Mouse (Mus musculus): ENCODE results near the gene Dpp6. TPM values are rescaled to one million over a fixed set of nuclear protein-coding genes. Genes with fewer than 3 reads are reported as not detected.

Gene Dpp6
- polyA plus RNA-seq, 1 experiment from 2014 or later, result 0.31 TPM

DNA sequence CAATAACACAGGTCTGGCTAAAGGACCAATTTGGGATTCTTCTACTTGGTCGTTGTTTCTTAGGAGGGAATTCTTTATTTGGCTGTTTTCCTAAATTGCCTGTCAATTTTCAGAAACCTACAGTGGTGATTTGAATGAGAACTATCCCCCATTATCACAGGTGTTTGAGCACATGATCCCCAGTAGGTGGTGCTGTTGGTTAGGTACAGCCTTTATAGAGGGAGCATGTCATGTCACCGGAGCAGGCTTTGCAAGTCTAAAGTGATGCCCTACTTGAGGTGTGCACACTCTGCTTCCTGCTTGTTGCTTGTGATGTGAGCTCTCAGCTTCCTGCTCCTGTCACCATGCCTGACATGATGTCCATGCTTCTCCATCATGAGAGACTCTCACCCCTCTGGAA is 870.3 kb downstream of the Dpp6 start:
- Histone ChIP-seq H3K4me1 (replicated peaks) (no peaks in the 10 kb centered on the region), H3K27ac (no peak overlapping the region), H3K36me3 (no peaks in the 10 kb centered on the region), H3K27me3 (no peaks in the 10 kb centered on the region), H3K9me3 (replicated peaks) (no peaks in the 10 kb centered on the region), H3K9ac (no peak overlapping the region), H3K4me3 (replicated peaks) (no peak overlapping the region), H3K4me2 (no peak overlapping the region)
- WGBS (ENCODE audit: insufficient replicate concordance), result 66% methylated on average over 2 of the region's 2 CpGs
- DNase-seq, result no peak
- no peak for ATAC-seq (ENCODE audit: low read depth)

- no peak overlapping the region for H3K4me3 ChIP-seq (replicated peaks)
- ATAC-seq (ENCODE audit: low read depth), result no peak
- H3K4me1 ChIP-seq (replicated peaks), result peaks cover 20% of the 10 kb centered on the region
- H3K4me2 ChIP-seq, result no peak overlapping the region
- no peak overlapping the region for H3K9ac ChIP-seq
- H3K27ac ChIP-seq, result no peak overlapping the region
- no peaks in the 10 kb centered on the region for H3K9me3 ChIP-seq (replicated peaks)
- 78% methylated on average over 6 of the region's 6 CpGs for WGBS (ENCODE audit: insufficient replicate concordance)
- no peak for DNase-seq
- H3K27me3 ChIP-seq, result no peaks in the 10 kb centered on the region
- no peaks in the 10 kb centered on the region for H3K36me3 ChIP-seq
These were observed 885.5 kb downstream of the Dpp6 start for GRCm38 (mm10) chr5:27702482-27702881.

DNA sequence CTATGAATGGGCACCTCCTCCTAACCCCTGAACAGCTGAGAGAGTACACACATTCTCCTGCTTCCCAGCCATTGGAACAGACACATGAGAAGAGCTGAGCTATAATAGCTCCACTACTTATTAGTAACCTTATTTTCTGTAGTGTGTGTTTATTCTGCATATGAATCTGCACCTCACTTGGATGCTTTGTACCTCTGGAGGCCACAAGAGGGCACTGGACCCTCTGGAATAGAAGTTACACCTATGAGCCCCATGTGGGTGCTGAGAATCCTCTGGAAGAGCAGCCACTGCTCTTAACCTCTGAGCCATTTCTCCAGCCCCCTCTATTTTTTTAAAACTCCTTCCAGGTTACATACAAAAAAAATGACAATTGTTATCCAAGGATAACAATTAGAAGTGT is 888.0 kb downstream of the Dpp6 start:
- no peaks in the 10 kb centered on the region for H3K27me3 ChIP-seq
- no peak overlapping the region for H3K4me2 ChIP-seq
- H3K4me3 ChIP-seq (replicated peaks), result no peak overlapping the region
- no peak overlapping the region for H3K9ac ChIP-seq
- H3K36me3 ChIP-seq, result no peaks in the 10 kb centered on the region
- no peak overlapping the region for H3K27ac ChIP-seq
- ATAC-seq (ENCODE audit: low read depth) (no peak), DNase-seq (no peak)
- peaks cover 45% of the 10 kb centered on the region for H3K4me1 ChIP-seq (replicated peaks)
- no peaks in the 10 kb centered on the region for H3K9me3 ChIP-seq (replicated peaks)

DNA sequence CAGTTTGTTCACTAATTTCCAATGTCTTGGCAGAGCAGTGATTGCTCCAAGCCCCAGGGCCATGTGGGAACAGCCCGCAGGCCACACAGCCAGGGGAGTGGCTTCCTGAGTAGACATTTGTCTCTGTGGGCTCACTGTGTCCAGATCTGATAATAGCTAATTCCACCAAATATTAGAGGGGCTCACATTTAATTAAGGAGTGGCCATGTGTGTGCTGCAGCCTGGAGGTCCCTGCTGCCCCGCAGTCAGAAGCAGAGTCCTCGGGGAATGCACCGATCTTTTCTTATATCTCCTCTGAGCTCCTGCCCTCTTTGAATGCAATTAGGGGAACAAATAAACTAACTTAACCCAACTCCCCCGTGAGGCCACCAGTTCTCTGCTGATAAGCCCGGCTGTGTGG is 889.5 kb downstream of the Dpp6 start:
- DNase-seq (no peak), ATAC-seq (ENCODE audit: low read depth) (no peak)
- peaks cover 4% of the 10 kb centered on the region; the same call in 1 of the 2 replicates for H3K27me3 ChIP-seq
- WGBS (ENCODE audit: insufficient replicate concordance), result 36% methylated on average over 6 of the region's 6 CpGs
- H3K27ac ChIP-seq, result peak overlapping the region; percentile 90
- peaks cover 59% of the 10 kb centered on the region for H3K4me1 ChIP-seq (replicated peaks)
- H3K4me2 ChIP-seq, result no peak overlapping the region
- H3K4me3 ChIP-seq (replicated peaks), result no peak overlapping the region
- H3K9ac ChIP-seq, result no peak overlapping the region
- H3K36me3 ChIP-seq, result no peaks in the 10 kb centered on the region
- no peaks in the 10 kb centered on the region for H3K9me3 ChIP-seq (replicated peaks)

GRCm38 (mm10) chr5:27707283-27707682 is 890.3 kb downstream of the Dpp6 start:
- Histone ChIP-seq H3K9me3 (replicated peaks) (no peaks in the 10 kb centered on the region), H3K9ac (peak overlapping the region; percentile 64), H3K27ac (peak overlapping the region; percentile 90), H3K36me3 (no peaks in the 10 kb centered on the region), H3K27me3 (peaks cover 10% of the 10 kb centered on the region; the same call in 1 of the 2 replicates), H3K4me2 (peak overlapping the region; percentile 71), H3K4me3 (replicated peaks) (no peak overlapping the region), H3K4me1 (replicated peaks) (peaks cover 59% of the 10 kb centered on the region)
- ATAC-seq (ENCODE audit: low read depth), result peak; percentile 84
- peak; percentile 26 for DNase-seq

DNA sequence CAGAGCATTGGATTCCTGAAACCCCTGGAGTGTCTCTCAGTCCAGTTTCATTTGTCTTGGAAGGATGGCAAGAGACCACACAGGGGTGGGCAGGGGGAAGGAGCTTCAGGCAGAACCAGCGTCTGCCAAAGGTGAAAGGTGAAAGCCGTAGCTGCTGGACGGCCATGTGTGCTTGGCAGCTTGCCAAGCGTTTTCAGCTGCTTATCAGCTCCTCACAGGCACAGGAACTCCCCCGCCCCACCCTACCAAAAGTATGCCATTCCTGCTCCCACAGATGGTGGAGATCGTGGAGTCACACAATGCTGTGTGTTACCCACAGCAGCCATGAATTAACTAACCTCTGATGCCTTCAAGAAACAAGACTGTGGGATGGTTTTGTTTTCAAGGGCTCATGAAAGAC is 891.2 kb downstream of the Dpp6 start:
- Histone ChIP-seq H3K27ac (peak overlapping the region; percentile 90), H3K4me2 (peak overlapping the region; percentile 71), H3K4me3 (replicated peaks) (peak overlapping the region; percentile 33), H3K27me3 (peaks cover 15% of the 10 kb centered on the region; the same call in 1 of the 2 replicates), H3K4me1 (replicated peaks) (peaks cover 59% of the 10 kb centered on the region), H3K9ac (peak overlapping the region; percentile 64), H3K9me3 (replicated peaks) (no peaks in the 10 kb centered on the region), H3K36me3 (no peaks in the 10 kb centered on the region)
- DNase-seq, result peak; percentile 72
- 1% methylated on average over 6 of the region's 6 CpGs for WGBS (ENCODE audit: insufficient replicate concordance)
- peak; percentile 87 for ATAC-seq (ENCODE audit: low read depth)

DNA sequence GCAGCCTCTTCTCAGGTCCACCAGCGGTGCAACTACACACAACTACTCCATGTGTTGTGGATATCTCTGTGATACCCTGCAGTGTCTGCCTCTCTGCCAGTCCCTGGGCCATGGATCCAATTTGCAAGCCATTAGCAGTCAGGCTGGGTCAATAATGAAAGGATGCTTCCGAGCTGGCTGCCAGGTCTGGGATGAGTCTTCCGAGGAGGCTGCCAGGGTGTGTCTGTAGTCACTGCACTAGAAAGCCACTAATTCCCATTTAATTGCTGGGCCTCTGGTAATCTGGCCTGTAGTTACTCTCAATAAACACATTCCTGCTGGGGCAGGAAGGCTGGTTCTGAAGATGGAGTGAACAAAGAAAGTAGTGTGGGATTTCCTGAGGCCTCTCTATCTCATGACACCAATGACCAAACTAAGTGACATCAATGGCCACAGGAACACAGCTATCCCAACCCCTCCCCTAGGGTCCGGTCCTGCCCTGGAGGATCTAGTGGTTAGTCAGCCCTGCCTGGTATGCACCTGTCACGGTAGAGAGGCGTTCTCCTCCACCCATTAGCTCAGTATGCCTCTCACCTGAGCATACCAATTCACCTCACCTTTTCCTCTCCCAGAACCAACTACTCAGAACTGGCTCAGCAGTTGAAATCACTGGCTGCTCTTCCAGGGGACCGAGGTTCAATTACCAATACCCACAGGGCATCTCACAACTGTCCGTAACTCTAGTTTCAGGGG is 894.6 kb downstream of the Dpp6 start:
- no peak overlapping the region for H3K27ac ChIP-seq
- no peaks in the 10 kb centered on the region for H3K9me3 ChIP-seq (replicated peaks)
- WGBS (ENCODE audit: insufficient replicate concordance), result 68% methylated on average over 8 of the region's 8 CpGs
- H3K36me3 ChIP-seq, result no peaks in the 10 kb centered on the region
- peaks cover 48% of the 10 kb centered on the region for H3K4me1 ChIP-seq (replicated peaks)
- ATAC-seq (ENCODE audit: low read depth), result no peak
- H3K27me3 ChIP-seq, result peaks cover 26% of the 10 kb centered on the region; the same call in 1 of the 2 replicates
- H3K9ac ChIP-seq, result no peak overlapping the region
- no peak overlapping the region for H3K4me2 ChIP-seq
- no peak overlapping the region for H3K4me3 ChIP-seq (replicated peaks)
- DNase-seq, result no peak

DNA sequence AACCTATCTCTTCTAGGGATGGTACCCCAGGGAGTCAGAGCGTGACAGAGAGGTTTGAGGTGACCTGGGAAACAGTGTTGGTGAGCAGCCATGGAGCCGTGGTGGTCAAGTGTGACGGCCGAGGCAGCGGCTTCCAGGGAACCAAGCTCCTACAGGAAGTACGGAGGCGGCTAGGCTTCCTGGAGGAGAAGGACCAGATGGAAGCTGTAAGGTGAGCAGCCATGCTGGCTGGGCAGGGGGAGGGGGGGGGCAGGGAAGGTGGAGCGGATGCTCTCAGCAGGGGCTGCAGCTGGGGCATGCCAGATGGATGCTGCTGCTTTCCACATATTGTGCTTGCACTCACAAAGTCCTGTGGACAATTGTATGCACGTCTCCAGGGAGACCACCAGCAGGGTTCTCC is 897.4 kb downstream of the Dpp6 start:
- DNase-seq (no peak), ATAC-seq (ENCODE audit: low read depth) (no peak)
- Histone ChIP-seq H3K27ac (no peak overlapping the region), H3K4me1 (replicated peaks) (peaks cover 20% of the 10 kb centered on the region), H3K27me3 (peaks cover 26% of the 10 kb centered on the region; the same call in 1 of the 2 replicates), H3K9me3 (replicated peaks) (no peaks in the 10 kb centered on the region), H3K36me3 (no peaks in the 10 kb centered on the region), H3K4me2 (no peak overlapping the region), H3K9ac (no peak overlapping the region), H3K4me3 (replicated peaks) (no peak overlapping the region)
- 57% methylated on average over 9 of the region's 9 CpGs for WGBS (ENCODE audit: insufficient replicate concordance)

- no peak overlapping the region for H3K4me3 ChIP-seq (replicated peaks)
- 70% methylated on average over 4 of the region's 4 CpGs for WGBS (ENCODE audit: insufficient replicate concordance)
- H3K27me3 ChIP-seq, result peaks cover 22% of the 10 kb centered on the region; the same call in 1 of the 2 replicates
- H3K4me1 ChIP-seq (replicated peaks), result peaks cover 4% of the 10 kb centered on the region; the same call in 1 of the 2 replicates
- no peak overlapping the region for H3K9ac ChIP-seq
- H3K9me3 ChIP-seq (replicated peaks), result no peaks in the 10 kb centered on the region
- H3K27ac ChIP-seq, result no peak overlapping the region
- ATAC-seq (ENCODE audit: low read depth), result no peak
- H3K4me2 ChIP-seq, result no peak overlapping the region
- no peak for DNase-seq
- H3K36me3 ChIP-seq, result no peaks in the 10 kb centered on the region
These were observed 899.0 kb downstream of the Dpp6 start for GRCm38 (mm10) chr5:27716026-27716425.

- H3K27ac ChIP-seq, result no peak overlapping the region
- ATAC-seq (ENCODE audit: low read depth) (no peak), DNase-seq (no peak)
- no peak overlapping the region for H3K4me3 ChIP-seq (replicated peaks)
- H3K36me3 ChIP-seq, result no peaks in the 10 kb centered on the region
- H3K27me3 ChIP-seq, result peaks cover 16% of the 10 kb centered on the region; the same call in 1 of the 2 replicates
- no peak overlapping the region for H3K4me2 ChIP-seq
- H3K9ac ChIP-seq, result no peak overlapping the region
- H3K9me3 ChIP-seq (replicated peaks), result no peaks in the 10 kb centered on the region
- H3K4me1 ChIP-seq (replicated peaks), result no peaks in the 10 kb centered on the region
These were observed 900.3 kb downstream of the Dpp6 start for GRCm38 (mm10) chr5:27717301-27717700.

DNA sequence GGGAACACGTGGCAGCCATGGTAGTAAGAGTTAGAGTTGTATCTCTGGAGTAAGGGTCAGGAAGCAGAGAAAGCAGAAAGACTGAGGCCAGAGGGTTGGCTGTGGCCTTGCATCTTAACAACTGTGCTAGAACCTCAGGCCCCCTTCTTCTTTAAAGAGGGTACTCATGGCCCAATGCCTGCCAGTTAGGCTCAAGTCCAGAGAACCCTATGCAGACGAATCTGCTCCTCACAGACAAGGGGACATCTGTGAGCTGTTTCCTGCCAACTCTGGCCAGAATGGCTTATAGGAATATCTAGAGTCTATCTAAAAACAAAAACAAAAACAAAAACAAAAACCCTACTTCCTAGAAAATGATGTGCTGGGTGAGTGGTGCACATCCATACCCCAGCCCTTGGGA is 902.3 kb downstream of the Dpp6 start:
- no peak for ATAC-seq (ENCODE audit: low read depth)
- no peak overlapping the region for H3K4me2 ChIP-seq
- no peaks in the 10 kb centered on the region for H3K4me1 ChIP-seq (replicated peaks)
- 0 out of 2 replicates have a peak, but pooled peaks cover 5% of the 10 kb centered on the region for H3K27me3 ChIP-seq
- H3K9me3 ChIP-seq (replicated peaks), result no peaks in the 10 kb centered on the region
- H3K36me3 ChIP-seq, result no peaks in the 10 kb centered on the region
- WGBS (ENCODE audit: insufficient replicate concordance), result 34% methylated on average over 2 of the region's 2 CpGs
- no peak overlapping the region for H3K9ac ChIP-seq
- no peak overlapping the region for H3K27ac ChIP-seq
- no peak for DNase-seq
- H3K4me3 ChIP-seq (replicated peaks), result no peak overlapping the region

DNA sequence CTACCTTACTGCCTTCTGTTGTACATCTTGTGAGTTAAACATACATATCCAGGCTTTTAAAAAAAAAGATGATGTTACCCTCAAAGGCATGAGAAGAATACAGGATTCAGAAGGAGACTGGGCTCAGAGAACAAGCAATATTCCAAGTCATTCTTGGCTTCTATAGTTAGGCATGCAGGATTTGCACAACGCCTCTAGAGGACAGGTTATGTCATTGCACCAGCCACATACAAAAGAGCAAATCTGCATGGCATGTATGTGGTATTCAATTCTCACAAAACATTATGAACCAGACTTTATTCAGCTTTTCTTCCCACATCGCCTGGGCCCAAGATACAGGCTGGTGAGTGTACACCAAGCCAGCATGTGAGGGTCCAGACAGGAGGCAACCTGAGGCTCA is 907.5 kb downstream of the Dpp6 start:
- Histone ChIP-seq H3K4me3 (replicated peaks) (no peak overlapping the region), H3K27ac (no peak overlapping the region), H3K27me3 (no peaks in the 10 kb centered on the region), H3K9me3 (replicated peaks) (no peaks in the 10 kb centered on the region), H3K36me3 (no peaks in the 10 kb centered on the region), H3K9ac (no peak overlapping the region), H3K4me2 (no peak overlapping the region), H3K4me1 (replicated peaks) (0 out of 2 replicates have a peak, but pooled peaks cover 2% of the 10 kb centered on the region)
- DNase-seq (no peak), ATAC-seq (ENCODE audit: low read depth) (no peak)
- WGBS (ENCODE audit: insufficient replicate concordance), result 16% methylated on average over 2 of the region's 2 CpGs
